ENCODE assay signal across 8 mouse cellular contexts in the genomic region with DNA sequence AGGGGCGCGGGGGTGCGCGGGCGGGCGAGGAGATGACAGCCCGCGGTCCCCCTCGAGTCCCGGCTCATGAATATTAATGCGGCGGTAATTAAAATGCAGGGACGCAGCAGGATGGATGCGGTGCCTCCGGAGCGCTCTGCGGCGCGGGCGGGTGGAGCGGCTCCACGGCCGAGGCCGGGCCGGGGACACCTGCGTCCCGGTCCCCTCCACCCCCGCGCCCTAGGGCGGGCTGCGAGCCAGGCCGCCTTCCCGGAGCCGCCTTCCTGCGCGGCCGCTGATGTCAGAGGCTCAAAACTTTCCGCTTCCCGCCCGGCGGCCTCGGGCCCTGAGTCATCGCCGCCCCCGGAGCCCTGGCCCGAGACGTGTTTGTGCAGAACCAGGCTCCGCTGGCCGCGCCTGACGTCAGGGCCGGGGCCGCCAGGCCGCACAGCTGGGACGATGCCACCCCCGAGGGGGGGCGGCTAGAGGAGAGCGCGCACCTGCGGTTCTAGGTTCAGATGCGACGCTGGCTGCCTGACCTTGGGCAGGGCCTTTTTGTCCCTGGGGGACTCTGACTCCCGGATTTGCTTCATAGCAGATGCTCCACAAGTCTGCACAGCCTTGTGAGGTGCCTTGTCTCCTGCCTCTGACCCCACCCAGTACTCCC.
DNase-seq lines count a peak whose midpoint lies in the region; ATAC-seq lines count a peak whose summit lies in the region.

No protein-coding gene starts in this region.

- no peaks in the 10 kb centered on the region for H3K9me3 ChIP-seq in embryonic facial prominence, embryonic 13.5 days
- H3K9me3 ChIP-seq in heart, embryonic 11.5 days (replicated peaks; ENCODE audit: control insufficient read depth, low read length): no peaks in the 10 kb centered on the region
- no peaks in the 10 kb centered on the region for H3K9me3 ChIP-seq in kidney, embryonic 14.5 days (ENCODE audit: control insufficient read depth, low read length)
- H3K9me3 ChIP-seq in liver, embryonic 13.5 days (replicated peaks): no peaks in the 10 kb centered on the region

- H3K4me1 ChIP-seq in embryonic facial prominence, embryonic 13.5 days: peaks cover 73% of the 10 kb centered on the region
- peaks cover 55% of the 10 kb centered on the region for H3K4me1 ChIP-seq in heart, embryonic 11.5 days (ENCODE audit: control insufficient read depth, insufficient read depth, low read length)
- peaks cover 61% of the 10 kb centered on the region for H3K4me1 ChIP-seq in kidney, embryonic 14.5 days (ENCODE audit: control insufficient read depth, insufficient read depth, low read length)
- H3K4me1 ChIP-seq in liver, embryonic 13.5 days (replicated peaks): peaks cover 52% of the 10 kb centered on the region

- H3K27me3 ChIP-seq in embryonic facial prominence, embryonic 13.5 days: no peaks in the 10 kb centered on the region
- no peaks in the 10 kb centered on the region for H3K27me3 ChIP-seq in heart, embryonic 11.5 days (ENCODE audit: control insufficient read depth, insufficient read depth, low read length)
- no peaks in the 10 kb centered on the region for H3K27me3 ChIP-seq in kidney, embryonic 14.5 days (ENCODE audit: control insufficient read depth, insufficient read depth, low read length)
- H3K27me3 ChIP-seq in liver, embryonic 13.5 days: peaks cover 94% of the 10 kb centered on the region

- ATAC-seq in embryonic facial prominence, embryonic 13.5 days (ENCODE audit: insufficient number of reproducible peaks, insufficient read depth, low FRiP score, low TSS enrichment, low read depth): no peak
- peak; percentile 27; the same call in 1 of the 2 replicates for ATAC-seq in heart, embryonic 11.5 days (replicated peaks; ENCODE audit: insufficient number of reproducible peaks, low FRiP score, low TSS enrichment)
- peak; percentile 16 for ATAC-seq in kidney, embryonic 14.5 days (ENCODE audit: low FRiP score, low TSS enrichment)
- ATAC-seq in liver, embryonic 13.5 days (ENCODE audit: low read depth): no peak; the same call in 1 of the 2 replicates

- H3K4me3 ChIP-seq in embryonic facial prominence, embryonic 13.5 days: peak overlapping the region; percentile 49
- peak overlapping the region; percentile 50 for H3K4me3 ChIP-seq in heart, embryonic 11.5 days (ENCODE audit: low read depth, low read length)
- peak overlapping the region; percentile 47 for H3K4me3 ChIP-seq in kidney, embryonic 14.5 days (ENCODE audit: low read length)
- H3K4me3 ChIP-seq in liver, embryonic 13.5 days (replicated peaks): peak overlapping the region; percentile 55

- peak overlapping the region; percentile 79 for H3K9ac ChIP-seq in embryonic facial prominence, embryonic 13.5 days
- H3K9ac ChIP-seq in heart, embryonic 11.5 days (ENCODE audit: low read depth, low read length): peak overlapping the region; percentile 85
- peak overlapping the region; percentile 75 for H3K9ac ChIP-seq in kidney, embryonic 14.5 days (ENCODE audit: low read depth, low read length)
- peak overlapping the region; percentile 60 for H3K9ac ChIP-seq in liver, embryonic 13.5 days

- H3K4me2 ChIP-seq in embryonic facial prominence, embryonic 13.5 days: peak overlapping the region; percentile 89
- H3K4me2 ChIP-seq in heart, embryonic 11.5 days: peak overlapping the region; percentile 74
- peak overlapping the region; percentile 58 for H3K4me2 ChIP-seq in kidney, embryonic 14.5 days (replicated peaks; ENCODE audit: low read depth, low read length)
- H3K4me2 ChIP-seq in liver, embryonic 13.5 days: peak overlapping the region; percentile 68

- peak; percentile 88 for DNase-seq in 3T3-L1 (ENCODE audit: low read depth, low spot score)
- peak; percentile 96 for DNase-seq in adrenal gland, postnatal 10 days
- DNase-seq in liver, embryonic 13.5 days: no peak
- peak; percentile 73 for DNase-seq in neural tube, embryonic 10.5 days (ENCODE audit: extremely low spot score, low spot score)
- DNase-seq in testis, postnatal 10 days (ENCODE audit: low spot score): peak; percentile 85

- peak overlapping the region; percentile 92 for H3K27ac ChIP-seq in embryonic facial prominence, embryonic 13.5 days
- H3K27ac ChIP-seq in heart, embryonic 11.5 days (ENCODE audit: low read depth, low read length): peak overlapping the region; percentile 91
- peak overlapping the region; percentile 96 for H3K27ac ChIP-seq in kidney, embryonic 14.5 days (ENCODE audit: low read depth, low read length)
- peak overlapping the region; percentile 20 for H3K27ac ChIP-seq in liver, embryonic 13.5 days

- WGBS in embryonic facial prominence, embryonic 13.5 days: under 1% methylated on average over 53 of the region's 63 CpGs
- under 1% methylated on average over 58 of the region's 63 CpGs for WGBS in heart, embryonic 11.5 days (ENCODE audit: insufficient replicate concordance)
- under 1% methylated on average over 52 of the region's 63 CpGs for WGBS in kidney, embryonic 14.5 days
- WGBS in liver, embryonic 13.5 days (ENCODE audit: insufficient replicate concordance): 2% methylated on average over 63 of the region's 63 CpGs

- no peaks in the 10 kb centered on the region for H3K36me3 ChIP-seq in embryonic facial prominence, embryonic 13.5 days
- H3K36me3 ChIP-seq in heart, embryonic 11.5 days (ENCODE audit: control insufficient read depth, insufficient read depth, low read length): no peaks in the 10 kb centered on the region
- no peaks in the 10 kb centered on the region for H3K36me3 ChIP-seq in kidney, embryonic 14.5 days (ENCODE audit: control insufficient read depth, insufficient read depth, low read length)
- no peaks in the 10 kb centered on the region for H3K36me3 ChIP-seq in liver, embryonic 13.5 days

Comparison
In these comparisons a context has a peak if more than half of its experiments do, and no peak if none do; other contexts are left out.
1. ATAC-seq: peak in heart, embryonic 11.5 days (single experiment) and kidney, embryonic 14.5 days (single experiment); none in embryonic facial prominence, embryonic 13.5 days (single experiment) and liver, embryonic 13.5 days (single experiment).
2. H3K27ac ChIP-seq: peak in every context shown above with its lines; median percentile 96 in kidney, embryonic 14.5 days; 92 in embryonic facial prominence, embryonic 13.5 days; 91 in heart, embryonic 11.5 days; 20 in liver, embryonic 13.5 days.
3. Peak in every context shown above with its lines, with median percentiles within 50 percentile points of each other: H3K4me2 ChIP-seq, H3K4me3 ChIP-seq and H3K9ac ChIP-seq.